Mouse (Mus musculus) liver, embryonic 12.5 days (tissue): ENCODE results near the gene Gpn3. TPM values are rescaled to one million over a fixed set of nuclear protein-coding genes. Genes with fewer than 3 reads are reported as not detected.

Experiments
- ATAC-seq: fragments of 200-750 bp; cut with Nextera tagmentation; 2 replicates; pipeline ENCODE4 v1.8.0; 2017; ENCODE audit warnings: moderate number of reproducible peaks, mild to moderate bottlenecking, moderate library complexity
- H3K27ac ChIP-seq: fragments of 300-500 bp; sonication (generic); 2 replicates; pipeline ENCODE4 v1.5.1; 2016; ENCODE audit warnings: mild to moderate bottlenecking
- H3K27me3 ChIP-seq: fragments of 300-500 bp; sonication (generic); replicated peaks from 2 replicates; pipeline ENCODE4 v1.6.1; 2016; ENCODE audit warnings: mild to moderate bottlenecking, moderate library complexity
- H3K36me3 ChIP-seq: fragments of 300-500 bp; sonication (generic); 2 replicates; pipeline ENCODE4 v1.6.1; 2016; ENCODE audit warnings: mild to moderate bottlenecking, moderate library complexity
- H3K4me1 ChIP-seq: fragments of 300-500 bp; sonication (generic); 2 replicates; pipeline ENCODE4 v1.6.1; 2016
- H3K4me2 ChIP-seq: fragments of 300-500 bp; sonication (generic); 2 replicates; pipeline ENCODE4 v1.6.1; 2016; ENCODE audit warnings: mild to moderate bottlenecking, moderate library complexity
- H3K4me3 ChIP-seq: fragments of 300-500 bp; sonication (generic); 2 replicates; pipeline ENCODE4 v1.5.1; 2016; ENCODE audit warnings: mild to moderate bottlenecking, moderate library complexity
- H3K9ac ChIP-seq: fragments of 300-500 bp; sonication (generic); 2 replicates; pipeline ENCODE4 v1.6.1; 2016; ENCODE audit warnings: mild to moderate bottlenecking, moderate library complexity
- H3K9me3 ChIP-seq: fragments of 300-500 bp; sonication (generic); replicated peaks from 2 replicates; pipeline ENCODE4 v1.6.1; 2016; ENCODE audit warnings: mild to moderate bottlenecking, moderate library complexity
- WGBS: fragments of 180-500 bp; shearing (Covaris S2); methylation state at CpG from one replicate; pipeline ENCODE4 v1.1.7; 2016; ENCODE audit not compliant: insufficient replicate concordance; 5-methylcytosine and 5-hydroxymethylcytosine counted together
- polyA plus RNA-seq: library from polyadenylated mRNA; unstranded; fragments of >200 nt; fragmentation: Nextera tagmentation; extraction: Ambion mirVana; gene quantifications from 2 replicates; pipeline ENCODE4 v1.2.1, GENCODE M21; 2016

Gpn3 gene
- polyA plus RNA-seq, 1 experiment from 2014 or later: 85.1 TPM

DNA sequence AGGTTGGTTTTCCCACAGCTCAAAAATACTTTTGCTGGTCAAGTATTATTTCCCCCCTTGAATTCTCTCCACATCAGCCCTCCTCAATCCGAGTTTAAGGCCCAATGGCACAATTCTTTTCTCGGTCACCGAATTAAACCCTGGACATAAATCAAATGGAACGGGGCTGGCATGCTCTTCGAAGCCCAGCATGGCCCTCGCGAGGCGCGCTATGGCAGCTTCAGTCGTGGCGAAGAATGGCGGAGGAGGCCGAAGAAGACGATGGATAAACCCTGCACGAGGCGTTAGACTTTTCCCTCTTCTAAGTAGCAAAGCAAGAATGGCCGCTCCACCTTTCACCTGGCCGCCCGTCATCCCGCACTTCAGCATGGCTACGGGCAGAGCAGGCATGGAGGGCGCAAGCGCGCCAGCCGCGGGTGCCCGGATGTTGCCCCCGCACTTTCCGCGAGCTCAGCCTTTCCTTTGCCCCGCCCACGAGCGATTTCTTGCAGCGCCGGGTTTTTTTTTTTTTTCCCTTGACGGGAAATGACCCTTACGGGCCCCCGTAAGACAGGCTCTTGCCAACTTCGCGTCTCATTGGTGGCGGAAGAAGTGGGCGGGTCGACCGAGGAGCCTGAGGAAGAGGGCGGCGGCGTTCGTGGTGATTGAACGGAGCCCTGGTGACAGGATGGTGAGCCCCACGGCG lies 17.7 kb upstream of the Gpn3 start, which contains the start of the genes Rad9b and Vps29:
Rad9b (minus strand) TSS at position 427 of the 685 bp plus-strand sequence.
Vps29 (plus strand) TSS at position 563 of the 685 bp plus-strand sequence.
- H3K36me3 ChIP-seq: peaks cover 5% of the 10 kb centered on the region
- 0 out of 2 replicates have a peak, but pooled peaks cover 4% of the 10 kb centered on the region for H3K27me3 ChIP-seq
- peak; percentile 94 for ATAC-seq
- WGBS: 2% methylated on average over 51 of the region's 51 CpGs
- H3K4me3 ChIP-seq: peak within 1 kb of the TSS; percentile 96
- no peaks in the 10 kb centered on the region for H3K9me3 ChIP-seq
- H3K4me2 ChIP-seq: peak within 1 kb of the TSS; percentile 92
- peak within 1 kb of the TSS; percentile 83 for H3K27ac ChIP-seq
- H3K9ac ChIP-seq: peak within 1 kb of the TSS; percentile 94
- peaks cover 19% of the 10 kb centered on the region for H3K4me1 ChIP-seq

GRCm38 (mm10) chr5:122354492-122355067 lies 17.1 kb upstream of the Gpn3 start:
- peak; percentile 43; the same call in 1 of the 2 replicates for ATAC-seq
- Histone ChIP-seq H3K4me2 (peak overlapping the region; percentile 92), H3K27me3 (0 out of 2 replicates have a peak, but pooled peaks cover 4% of the 10 kb centered on the region), H3K4me3 (peak overlapping the region; percentile 96), H3K36me3 (peaks cover 8% of the 10 kb centered on the region), H3K4me1 (peaks cover 19% of the 10 kb centered on the region), H3K9ac (peak overlapping the region; percentile 94), H3K27ac (peak overlapping the region; percentile 83), H3K9me3 (no peaks in the 10 kb centered on the region)
- under 1% methylated on average over 53 of the region's 57 CpGs for WGBS

DNA sequence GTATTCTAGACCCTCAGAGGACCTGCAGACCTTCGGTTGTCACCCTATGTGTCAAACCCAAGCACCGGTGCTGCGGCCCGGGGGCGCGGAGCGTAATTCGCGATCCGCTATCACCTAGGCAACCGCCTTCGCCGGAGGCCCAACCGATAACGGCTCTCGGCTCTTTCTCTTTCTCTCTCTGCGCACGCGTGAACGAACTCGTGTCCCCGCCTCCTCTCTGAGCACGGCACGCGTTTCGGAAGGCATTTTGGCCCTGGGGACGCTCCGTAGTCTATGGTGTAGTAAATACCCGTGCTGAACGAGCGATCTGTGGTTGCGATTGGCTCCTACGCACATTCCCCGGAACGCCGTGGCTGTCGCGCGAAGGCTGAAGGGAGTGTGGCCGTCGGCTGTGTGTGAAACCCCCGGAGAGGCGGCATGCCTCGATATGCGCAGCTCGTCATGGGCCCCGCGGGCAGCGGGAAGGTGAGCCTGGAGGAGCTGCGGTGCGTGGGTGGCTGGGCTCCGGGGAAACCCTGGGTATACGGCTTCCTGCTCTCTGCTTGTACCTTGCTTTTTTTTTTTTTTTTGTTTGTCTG lies 605 bp downstream of the Gpn3 start, which contains the start of gene Fam216a:
Fam216a (minus strand) TSS at position 173 of the 578 bp plus-strand sequence.
- WGBS: under 1% methylated on average over 53 of the region's 53 CpGs
- peak within 1 kb of the TSS; percentile 97 for H3K27ac ChIP-seq
- H3K36me3 ChIP-seq: peaks cover 60% of the 10 kb centered on the region
- H3K9me3 ChIP-seq: no peaks in the 10 kb centered on the region
- peak within 1 kb of the TSS; percentile 87 for H3K4me2 ChIP-seq
- ATAC-seq: peak; percentile 94
- no peaks in the 10 kb centered on the region for H3K27me3 ChIP-seq
- peak within 1 kb of the TSS; percentile 93 for H3K4me3 ChIP-seq
- H3K9ac ChIP-seq: peak within 1 kb of the TSS; percentile 85
- peaks cover 27% of the 10 kb centered on the region for H3K4me1 ChIP-seq

DNA sequence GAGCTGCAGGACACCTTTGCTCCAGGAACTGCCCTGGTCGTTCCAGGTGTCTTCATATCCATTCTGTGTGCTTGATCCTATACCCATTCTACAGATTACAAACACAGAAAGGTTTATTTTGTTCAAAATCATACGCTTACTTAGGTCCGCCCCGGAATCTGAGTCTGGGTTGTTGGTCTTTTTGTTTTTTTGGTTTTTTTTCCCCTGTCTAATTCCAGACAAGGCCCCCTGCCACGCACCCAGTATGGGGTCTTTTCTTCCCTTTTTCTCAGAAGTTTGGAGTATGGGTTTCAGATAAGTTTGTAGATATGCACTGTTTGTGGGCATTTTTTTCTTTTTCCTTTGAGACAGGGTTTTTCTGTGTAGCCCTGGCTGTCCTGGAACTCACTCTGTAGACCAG lies 1.2 kb downstream of the Gpn3 start:
- no peak for ATAC-seq
- H3K27me3 ChIP-seq: no peaks in the 10 kb centered on the region
- H3K4me1 ChIP-seq: peaks cover 27% of the 10 kb centered on the region
- peak overlapping the region; percentile 93 for H3K4me3 ChIP-seq
- H3K27ac ChIP-seq: peak overlapping the region; percentile 97
- H3K9ac ChIP-seq: peak overlapping the region; percentile 85
- peak overlapping the region; percentile 87 for H3K4me2 ChIP-seq
- H3K36me3 ChIP-seq: peaks cover 55% of the 10 kb centered on the region
- H3K9me3 ChIP-seq: no peaks in the 10 kb centered on the region
- WGBS: 5% methylated on average over 5 of the region's 5 CpGs

DNA sequence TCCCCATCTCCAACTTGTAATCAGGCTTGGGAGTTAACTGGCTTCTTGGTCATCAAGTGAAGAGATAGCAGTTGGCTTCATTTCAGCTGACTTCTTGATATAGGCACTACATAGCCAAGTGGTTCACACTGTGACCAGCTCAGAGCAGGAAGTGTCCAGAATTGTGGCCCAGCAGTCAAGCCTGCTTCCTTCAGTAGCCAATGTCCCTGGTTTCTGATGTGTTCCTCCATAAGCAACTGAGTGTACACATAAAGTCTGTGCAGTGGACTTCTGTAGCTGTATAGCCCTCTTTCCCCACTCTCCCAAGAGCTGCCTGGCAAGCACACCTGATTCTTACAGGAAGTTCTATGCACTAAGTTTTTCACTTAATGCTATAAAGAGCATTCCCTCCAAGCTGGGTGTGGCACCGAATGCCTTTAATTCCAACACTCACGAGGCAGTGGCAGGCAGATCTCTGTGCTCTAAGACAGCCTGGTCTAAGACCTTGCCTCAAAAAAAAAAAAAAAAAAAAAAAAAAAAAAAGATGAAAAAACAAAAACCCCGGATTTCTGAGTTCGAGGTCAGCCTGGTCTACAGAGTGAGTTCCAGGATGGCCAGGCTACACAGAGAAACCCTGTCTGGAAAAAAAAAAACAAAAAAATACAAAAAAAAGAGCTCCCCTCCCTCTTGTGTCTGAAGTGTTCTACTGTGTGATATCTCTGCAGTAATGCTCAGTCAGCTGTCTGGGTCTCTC lies 5.6 kb downstream of the Gpn3 start:
- WGBS: 82% methylated on average over 4 of the region's 4 CpGs
- H3K4me1 ChIP-seq: peaks cover 13% of the 10 kb centered on the region
- ATAC-seq: no peak
- no peak overlapping the region for H3K4me3 ChIP-seq
- H3K4me2 ChIP-seq: no peak overlapping the region
- no peaks in the 10 kb centered on the region for H3K9me3 ChIP-seq
- no peak overlapping the region for H3K9ac ChIP-seq
- no peak overlapping the region for H3K27ac ChIP-seq
- peaks cover 75% of the 10 kb centered on the region for H3K36me3 ChIP-seq
- H3K27me3 ChIP-seq: no peaks in the 10 kb centered on the region

GRCm38 (mm10) chr5:122378171-122378570 lies 6.5 kb downstream of the Gpn3 start:
- H3K36me3 ChIP-seq: peaks cover 83% of the 10 kb centered on the region

GRCm38 (mm10) chr5:122379374-122380155 lies 7.9 kb downstream of the Gpn3 start:
- Histone ChIP-seq H3K27ac (no peak overlapping the region), H3K27me3 (no peaks in the 10 kb centered on the region), H3K36me3 (peaks cover 74% of the 10 kb centered on the region), H3K9me3 (no peaks in the 10 kb centered on the region), H3K4me2 (no peak overlapping the region), H3K9ac (no peak overlapping the region), H3K4me3 (no peak overlapping the region), H3K4me1 (no peaks in the 10 kb centered on the region)
- 55% methylated on average over 11 of the region's 11 CpGs for WGBS
- ATAC-seq: peak; percentile 68

More at GRCm38 (mm10) chr5:122378171-122378570, 6.5 kb downstream of the Gpn3 start:
- H3K27me3 ChIP-seq: no peaks in the 10 kb centered on the region
- no peaks in the 10 kb centered on the region for H3K9me3 ChIP-seq
- H3K4me2 ChIP-seq: no peak overlapping the region
- H3K9ac ChIP-seq: no peak overlapping the region
- H3K27ac ChIP-seq: no peak overlapping the region
- no peak for ATAC-seq
- peaks cover 9% of the 10 kb centered on the region for H3K4me1 ChIP-seq
- 89% methylated on average over 12 of the region's 12 CpGs for WGBS
- H3K4me3 ChIP-seq: no peak overlapping the region

- Histone ChIP-seq H3K36me3 (peaks cover 9% of the 10 kb centered on the region), H3K27ac (no peak overlapping the region), H3K4me3 (no peak overlapping the region), H3K4me2 (no peak overlapping the region), H3K4me1 (peaks cover 28% of the 10 kb centered on the region), H3K27me3 (no peaks in the 10 kb centered on the region), H3K9me3 (no peaks in the 10 kb centered on the region), H3K9ac (no peak overlapping the region)
- ATAC-seq: no peak
- 79% methylated on average over 5 of the region's 5 CpGs for WGBS
Observed at GRCm38 (mm10) chr5:122390006-122390405, 18.3 kb downstream of the Gpn3 start.

GRCm38 (mm10) chr5:122390671-122391070 lies 19.0 kb downstream of the Gpn3 start:
- Histone ChIP-seq H3K27me3 (no peaks in the 10 kb centered on the region), H3K36me3 (peaks cover 12% of the 10 kb centered on the region), H3K4me2 (no peak overlapping the region), H3K27ac (no peak overlapping the region), H3K4me3 (no peak overlapping the region), H3K4me1 (peaks cover 28% of the 10 kb centered on the region), H3K9me3 (no peaks in the 10 kb centered on the region), H3K9ac (no peak overlapping the region)
- no peak for ATAC-seq

DNA sequence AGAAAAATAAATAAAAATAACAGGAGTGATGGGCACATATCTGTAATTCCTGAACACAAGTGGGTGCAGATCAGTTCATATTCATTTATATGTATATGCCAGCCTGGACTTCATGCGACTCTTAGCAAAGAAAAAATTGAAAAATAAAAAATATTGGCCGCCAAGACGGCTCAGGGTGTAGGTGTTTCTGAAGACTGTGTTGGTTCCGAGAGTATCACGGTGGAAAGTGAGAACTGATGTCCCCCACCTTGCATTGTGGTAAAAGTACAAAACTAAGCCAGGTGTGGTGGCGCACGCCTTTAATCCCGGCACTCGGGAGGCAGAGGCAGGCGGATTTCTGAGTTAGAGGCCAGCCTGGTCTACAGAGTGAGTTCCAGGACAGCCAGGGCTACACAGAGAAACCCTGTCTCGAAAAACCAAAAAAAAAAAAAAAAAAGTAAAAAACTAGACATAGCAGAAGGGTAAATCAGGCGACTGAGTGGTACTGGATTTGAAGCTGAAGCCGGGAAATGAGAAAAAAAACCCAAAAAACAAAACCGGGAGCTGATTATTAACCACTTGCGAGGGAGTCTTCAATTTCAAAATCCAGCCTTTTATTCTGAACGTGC lies 19.6 kb downstream of the Gpn3 start:
- Histone ChIP-seq H3K36me3 (peaks cover 13% of the 10 kb centered on the region), H3K27ac (no peak overlapping the region), H3K9ac (no peak overlapping the region), H3K4me3 (peak overlapping the region; percentile 86), H3K4me2 (peak overlapping the region; percentile 93), H3K9me3 (no peaks in the 10 kb centered on the region), H3K4me1 (peaks cover 28% of the 10 kb centered on the region), H3K27me3 (no peaks in the 10 kb centered on the region)
- peak; percentile 4; the same call in 1 of the 2 replicates for ATAC-seq
- 46% methylated on average over 16 of the region's 16 CpGs for WGBS

DNA sequence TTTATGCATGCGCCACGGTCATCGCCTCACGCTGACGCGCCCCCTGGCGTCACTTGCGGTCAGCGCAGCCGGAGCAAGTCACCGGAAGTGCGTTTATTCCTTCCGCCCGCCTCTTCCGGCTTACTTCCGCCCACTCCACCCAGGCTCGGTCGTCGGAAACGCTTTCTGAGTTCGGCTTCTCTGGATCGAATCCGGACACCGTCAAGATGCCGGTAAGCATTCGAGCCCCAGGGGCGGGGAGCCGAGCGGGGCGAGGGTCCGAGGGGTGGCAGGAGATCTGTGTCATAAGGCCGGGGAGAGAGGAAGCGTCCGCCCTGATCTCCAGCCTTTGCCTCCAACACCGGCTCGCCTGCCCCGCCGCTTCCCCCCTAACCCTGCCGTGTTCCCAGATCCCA lies 20.1 kb downstream of the Gpn3 start, which contains the start of gene Arpc3:
Arpc3 (plus strand) TSS at position 93 of the 395 bp plus-strand sequence.
- Histone ChIP-seq H3K4me3 (peak within 1 kb of the TSS; percentile 86), H3K4me2 (peak within 1 kb of the TSS; percentile 93), H3K4me1 (peaks cover 28% of the 10 kb centered on the region), H3K9ac (peak within 1 kb of the TSS; percentile 88), H3K36me3 (peaks cover 18% of the 10 kb centered on the region), H3K9me3 (no peaks in the 10 kb centered on the region), H3K27ac (peak within 1 kb of the TSS; percentile 74), H3K27me3 (no peaks in the 10 kb centered on the region)
- ATAC-seq: peak; percentile 87
- under 1% methylated on average over 39 of the region's 39 CpGs for WGBS
